Mouse (Mus musculus): ENCODE results near the gene Lmod2.

Lmod2 gene

DNA sequence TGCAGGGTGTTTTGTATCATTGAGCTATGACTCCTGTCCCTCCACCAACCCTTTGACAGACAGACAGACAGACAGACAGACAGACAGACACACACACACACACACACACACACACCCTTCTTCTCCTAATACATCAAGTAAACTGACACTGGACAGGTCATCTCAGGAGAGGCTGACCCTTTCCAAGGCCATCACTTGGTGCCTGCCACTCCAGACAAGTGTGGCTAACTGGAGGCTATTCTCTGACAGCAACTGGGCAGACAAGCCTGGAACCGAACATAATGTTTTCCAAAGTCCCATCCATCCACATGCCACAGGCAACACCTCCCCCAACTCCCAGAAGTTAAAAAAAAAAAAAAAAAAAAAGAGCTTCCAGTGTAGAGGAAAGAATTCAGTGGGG is 4.1 kb downstream of the Lmod2 start:
- DNase-seq (ENCODE audit: low read depth, low spot score): no peak

DNA sequence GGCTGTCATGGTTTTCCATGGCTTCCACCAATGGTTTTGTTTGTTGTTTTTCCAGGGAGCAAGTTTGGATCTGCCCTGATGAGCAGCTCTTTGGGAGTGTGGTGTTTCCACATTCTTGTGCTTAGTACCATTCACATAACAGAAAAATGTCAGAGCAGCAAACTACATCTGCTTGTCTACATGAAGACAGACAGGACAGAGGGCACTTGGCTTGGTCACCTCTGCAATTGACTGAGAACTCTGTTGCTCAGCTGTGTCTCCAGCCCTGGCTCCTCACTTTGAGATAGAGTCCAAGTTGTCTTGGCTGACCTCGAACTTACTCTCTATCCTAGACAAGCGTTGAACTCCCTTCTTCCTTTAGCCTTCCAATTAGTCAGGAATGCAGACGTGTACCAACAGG is 4.8 kb downstream of the Lmod2 start:
- no peak for DNase-seq (ENCODE audit: low read depth, low spot score)

DNA sequence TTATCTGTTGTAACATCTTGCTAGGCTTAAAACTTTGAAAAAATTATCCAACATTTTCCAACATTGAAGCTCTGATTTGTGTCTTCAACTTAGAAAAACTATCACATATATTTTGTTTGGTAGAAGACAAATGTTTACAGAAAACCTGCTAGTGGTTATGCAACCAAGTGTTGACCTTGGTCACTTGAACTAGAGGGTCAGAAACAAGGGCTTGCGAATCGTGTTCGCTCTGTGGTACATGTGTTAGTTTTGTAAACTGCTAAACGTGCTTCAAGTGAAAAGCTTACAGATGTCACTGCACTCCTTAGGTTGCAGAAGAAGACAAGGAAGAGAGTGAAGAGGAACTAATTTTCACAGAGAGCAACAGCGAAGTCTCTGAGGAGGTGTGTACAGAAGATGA is 5.4 kb downstream of the Lmod2 start:
- no peak for DNase-seq (ENCODE audit: low read depth, low spot score)

DNA sequence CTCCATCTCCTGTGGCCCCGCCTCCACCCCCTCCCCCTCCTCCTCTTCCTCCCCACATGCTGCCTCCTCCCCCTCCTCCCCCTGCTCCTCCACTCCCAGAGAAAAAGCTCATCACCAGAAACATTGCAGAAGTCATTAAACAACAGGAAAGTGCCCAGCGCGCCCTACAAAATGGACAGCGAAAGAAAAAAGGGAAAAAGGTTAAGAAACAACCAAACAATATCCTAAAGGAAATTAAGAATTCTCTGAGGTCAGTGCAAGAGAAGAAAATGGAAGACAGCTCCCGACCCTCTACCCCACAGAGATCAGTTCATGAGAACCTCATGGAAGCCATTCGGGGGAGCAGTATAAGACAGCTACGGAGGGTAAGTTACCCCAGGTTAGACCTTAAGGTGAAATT is 6.7 kb downstream of the Lmod2 start:
- no peak for DNase-seq (ENCODE audit: low read depth, low spot score)

DNA sequence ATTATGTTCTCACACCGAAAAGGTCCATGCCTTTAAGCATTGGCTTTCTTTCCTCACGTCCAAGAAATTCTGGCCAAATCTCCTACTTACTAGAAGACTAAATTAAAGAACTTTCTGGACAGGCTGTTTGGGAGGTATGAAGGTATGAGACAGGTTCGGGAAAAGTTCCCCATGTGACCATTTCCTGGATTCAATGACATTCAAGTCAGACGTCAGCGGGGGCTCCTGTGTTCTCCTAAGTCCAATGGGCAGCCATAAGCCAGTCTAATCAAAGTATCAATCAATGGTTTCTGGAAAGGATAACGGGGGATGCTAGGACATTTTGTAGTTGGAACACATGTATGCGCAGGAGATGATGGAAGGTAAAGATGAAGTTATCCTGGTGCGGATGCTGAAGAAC is 8.1 kb downstream of the Lmod2 start:
- no peak for DNase-seq (ENCODE audit: low read depth, low spot score)

DNA sequence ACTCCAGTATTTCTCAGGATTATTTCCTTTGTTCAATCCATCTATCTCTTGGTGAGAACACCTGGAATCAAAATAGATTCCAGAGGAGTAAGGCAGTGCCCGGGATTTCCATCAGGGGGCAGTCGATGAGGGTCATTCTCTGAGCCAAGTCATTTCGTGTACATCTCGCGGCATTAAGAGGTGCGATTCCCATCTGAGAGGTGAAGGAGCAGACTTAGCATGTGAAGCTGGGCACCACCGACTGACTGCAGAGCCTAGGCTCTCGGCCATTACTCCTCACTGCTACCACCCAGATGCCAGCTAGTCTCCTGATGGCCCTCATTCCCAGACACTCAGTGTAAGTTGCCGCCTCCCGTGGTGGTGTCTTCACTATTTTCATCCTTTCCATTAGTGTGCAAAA is 8.9 kb downstream of the Lmod2 start:
- DNase-seq (ENCODE audit: low read depth, low spot score): no peak

DNA sequence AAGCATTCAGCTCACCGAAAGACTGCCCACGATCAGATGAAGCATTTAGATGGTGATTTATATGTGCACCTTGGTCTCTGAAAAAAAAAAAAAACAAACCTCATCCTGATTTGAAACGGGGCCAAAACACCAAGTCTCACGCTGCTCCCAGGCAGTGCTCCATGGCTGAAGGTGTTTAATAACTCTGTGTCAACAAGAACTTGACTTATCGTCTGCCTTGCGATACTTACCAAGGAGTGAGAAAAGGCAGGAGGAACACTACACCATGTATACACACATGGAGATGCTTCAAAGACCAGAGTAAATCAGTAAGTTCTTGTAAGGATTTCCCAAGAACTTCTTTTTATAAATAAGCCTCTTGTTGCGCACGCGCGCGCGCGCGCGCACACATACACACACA is 10.0 kb downstream of the Lmod2 start:
- no peak for DNase-seq (ENCODE audit: low read depth, low spot score)

DNA sequence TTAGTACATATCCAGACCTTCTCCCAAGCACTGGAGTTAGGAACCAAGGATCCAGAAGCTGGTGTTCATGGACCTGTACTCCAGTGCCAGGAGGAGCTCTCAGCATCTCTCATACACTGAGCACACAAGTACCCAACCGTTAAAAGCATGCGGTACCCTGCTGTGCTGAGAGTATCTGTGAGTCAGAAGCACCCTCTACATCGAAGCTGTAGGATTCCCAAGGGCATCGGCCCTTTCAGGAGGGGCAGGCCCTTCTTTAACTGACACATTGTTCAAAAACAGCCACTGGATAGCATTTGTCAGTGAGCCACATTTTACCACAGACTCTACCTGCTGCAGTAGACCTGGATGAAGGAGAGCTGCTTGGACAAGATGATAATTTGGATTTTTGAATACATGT is 10.6 kb downstream of the Lmod2 start:
- DNase-seq (ENCODE audit: low read depth, low spot score): no peak

DNA sequence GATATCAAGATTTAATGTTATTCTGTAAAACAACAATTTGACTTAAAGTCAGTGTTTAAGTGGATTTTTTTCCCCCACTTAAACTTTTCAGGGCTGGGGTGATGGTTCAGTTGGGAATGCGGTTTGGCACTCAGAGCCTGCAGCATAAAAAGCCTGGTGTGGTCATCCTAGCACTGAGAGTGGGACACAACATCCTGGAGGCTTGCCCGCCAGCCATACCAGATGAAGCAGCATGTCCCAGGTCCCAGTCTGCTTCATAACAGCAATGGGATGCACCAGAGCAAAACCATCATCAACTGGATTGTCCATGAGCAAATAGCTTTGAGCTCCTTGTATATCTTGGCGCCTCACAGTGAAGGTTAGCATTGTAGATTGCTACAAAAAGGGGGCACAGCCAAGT is 11.1 kb downstream of the Lmod2 start:
- no peak for DNase-seq (ENCODE audit: low read depth, low spot score)

DNA sequence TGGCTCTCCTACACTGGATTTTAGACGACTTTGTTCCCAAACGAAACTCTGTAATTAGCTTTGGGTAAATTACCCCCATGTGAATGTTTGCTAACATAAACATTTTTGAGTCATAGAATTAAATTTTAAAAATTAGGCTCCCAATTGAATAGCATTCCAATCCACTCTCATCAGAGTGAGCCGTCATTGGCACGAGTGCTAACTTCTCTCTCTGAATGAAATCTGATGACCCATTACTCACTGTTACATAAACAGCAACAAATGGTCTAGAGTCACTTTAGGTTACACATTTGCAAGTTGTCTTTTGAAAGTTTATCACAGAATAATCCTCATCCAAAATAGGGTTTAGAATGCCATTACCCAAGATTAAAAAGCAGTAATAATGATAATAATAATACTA is 12.0 kb downstream of the Lmod2 start:
- DNase-seq (ENCODE audit: low read depth, low spot score): no peak

DNA sequence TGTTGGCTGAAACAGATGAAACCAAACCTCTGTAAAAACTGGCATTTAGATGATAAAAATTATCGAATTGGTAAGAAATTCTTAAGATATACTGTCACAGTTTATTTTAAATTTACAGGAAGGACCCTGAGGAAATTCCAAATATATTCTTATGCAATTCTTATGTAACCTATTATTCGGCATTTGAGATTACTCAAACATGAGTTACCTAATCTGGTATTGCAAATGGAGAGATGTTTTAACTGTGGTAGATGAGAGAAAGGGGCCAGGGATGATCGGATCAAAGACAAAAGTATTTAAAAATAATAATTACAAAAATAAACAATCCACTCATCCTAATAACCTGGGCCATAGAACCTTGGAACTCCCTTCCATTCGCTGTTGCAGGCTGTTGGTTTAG is 12.8 kb downstream of the Lmod2 start:
- DNase-seq (ENCODE audit: low read depth, low spot score): no peak

DNA sequence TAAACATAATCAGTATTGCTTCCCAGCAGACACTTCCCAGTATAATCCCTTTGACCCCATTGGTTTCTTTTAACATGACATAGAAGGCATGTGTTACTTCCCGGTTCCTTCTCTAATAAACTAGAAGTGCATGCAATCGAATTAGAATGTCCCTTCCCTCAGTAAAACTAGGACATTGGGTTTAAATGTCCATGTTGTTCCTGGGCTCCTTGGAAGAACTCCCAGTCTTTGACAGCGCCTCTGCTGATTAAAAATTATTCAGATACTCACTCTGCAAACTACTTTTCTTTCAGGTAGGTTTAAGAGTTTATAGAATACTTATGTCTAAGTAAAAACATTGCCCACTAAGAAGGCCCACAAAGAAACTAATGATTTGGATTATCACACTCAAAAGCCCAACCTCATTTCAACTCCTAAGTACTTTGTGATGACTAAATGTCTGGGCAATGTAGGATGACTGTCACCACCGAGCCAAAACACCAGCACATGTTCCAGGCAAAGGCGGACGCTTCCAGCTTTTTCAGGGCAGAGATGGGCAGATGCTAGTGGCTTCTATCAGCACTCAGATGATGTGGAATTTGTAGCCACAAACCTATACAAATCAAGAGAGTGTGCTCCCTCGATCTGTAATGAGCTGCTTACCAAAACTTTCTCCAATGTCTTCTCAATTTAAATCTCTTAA is 14.7 kb downstream of the Lmod2 start:
- no peak for DNase-seq (ENCODE audit: low read depth, low spot score)

DNA sequence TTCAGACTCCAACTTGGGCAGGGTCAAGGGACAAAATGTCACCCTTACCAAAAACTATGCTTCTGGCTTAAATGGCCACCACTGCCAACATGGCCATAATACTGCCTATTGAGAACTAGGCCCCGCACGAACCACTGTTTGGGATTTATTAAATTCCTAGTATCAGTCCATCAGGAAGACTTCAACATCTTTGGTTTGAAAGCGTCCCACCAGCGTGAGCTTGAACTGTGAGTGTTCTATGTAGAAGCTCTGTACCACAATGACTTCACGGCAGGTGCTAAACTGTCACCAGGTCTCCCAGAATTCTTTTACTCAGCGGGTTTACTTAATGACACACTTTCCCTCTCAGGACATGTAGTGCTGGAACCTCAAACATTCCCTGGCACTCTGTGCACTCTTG is 15.8 kb downstream of the Lmod2 start:
- DNase-seq (ENCODE audit: low read depth, low spot score): no peak

DNA sequence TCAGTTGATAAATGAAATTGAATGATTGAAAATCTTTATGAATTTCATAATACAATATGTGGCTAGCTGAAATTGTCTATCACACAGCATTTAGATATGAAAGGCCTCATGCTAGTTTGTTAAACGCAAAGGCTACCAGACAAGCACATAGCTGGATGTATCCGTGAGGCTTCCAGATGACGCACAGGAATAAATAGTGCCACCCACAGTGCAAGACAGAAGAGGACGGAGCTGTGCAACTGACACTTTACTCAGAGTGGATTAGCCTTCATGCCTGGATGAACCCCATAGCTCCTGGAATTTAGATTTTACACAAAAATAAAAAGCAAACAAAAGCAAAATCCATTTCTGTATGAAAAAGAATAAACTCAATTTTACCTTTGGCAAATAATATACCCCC is 16.4 kb downstream of the Lmod2 start:
- DNase-seq (ENCODE audit: low read depth, low spot score): no peak

DNA sequence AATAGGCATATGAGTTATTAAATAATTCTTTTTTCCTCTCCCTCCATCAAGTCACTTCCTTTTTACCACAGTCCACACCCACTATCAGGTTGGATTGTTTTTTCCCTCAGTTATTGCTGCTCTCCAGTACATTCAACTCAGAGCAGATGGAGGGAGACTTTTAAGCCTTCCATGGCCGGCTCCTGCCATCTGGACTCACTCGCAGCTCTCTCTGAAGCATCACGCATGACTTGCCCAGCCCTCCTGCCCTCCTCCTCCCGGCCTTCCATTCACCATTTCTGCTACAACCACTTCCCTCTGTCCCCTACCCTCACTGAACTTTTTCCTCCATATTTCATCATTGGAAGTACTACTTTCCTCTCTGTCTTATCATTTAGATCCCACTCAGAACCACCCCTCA is 19.2 kb downstream of the Lmod2 start:
- DNase-seq (ENCODE audit: low read depth, low spot score): no peak

DNA sequence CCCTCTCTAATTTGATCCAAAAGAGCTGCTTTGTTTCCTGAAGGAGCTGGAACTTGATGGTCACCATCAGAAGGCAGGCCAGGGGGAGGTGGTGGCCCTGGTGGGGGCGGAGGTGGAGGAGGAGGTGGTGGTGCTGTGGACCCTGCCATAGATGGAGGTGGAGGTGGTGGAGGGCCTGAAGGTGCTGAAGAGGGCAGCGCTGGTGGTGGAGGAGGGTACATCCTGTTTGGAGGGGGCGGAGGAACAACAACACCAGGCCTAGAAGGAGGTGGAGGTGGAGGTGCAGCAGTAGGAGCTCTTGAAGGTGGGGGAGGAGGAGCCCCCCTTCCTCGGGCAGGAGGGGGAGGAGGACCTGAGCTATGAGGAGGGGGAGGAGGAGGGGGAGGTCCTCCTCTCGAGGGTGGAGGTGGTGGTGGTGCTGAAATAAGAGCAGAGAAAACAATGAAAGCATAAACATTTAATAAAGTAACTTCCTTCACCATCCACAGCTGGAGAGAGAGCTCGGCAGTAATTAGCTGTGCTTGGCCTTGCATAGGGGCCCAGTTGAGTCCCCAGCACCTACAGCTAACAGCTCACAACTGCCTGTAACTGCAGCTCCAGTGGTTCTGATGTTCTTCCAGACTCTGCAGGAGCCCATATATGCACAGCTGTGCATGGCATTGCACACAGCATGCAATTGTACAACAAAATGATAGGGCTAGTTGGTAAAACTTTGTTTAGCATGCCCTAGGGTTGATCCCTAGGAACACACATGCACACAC is 21.9 kb downstream of the Lmod2 start:
- no peak for DNase-seq (ENCODE audit: low read depth, low spot score)

DNA sequence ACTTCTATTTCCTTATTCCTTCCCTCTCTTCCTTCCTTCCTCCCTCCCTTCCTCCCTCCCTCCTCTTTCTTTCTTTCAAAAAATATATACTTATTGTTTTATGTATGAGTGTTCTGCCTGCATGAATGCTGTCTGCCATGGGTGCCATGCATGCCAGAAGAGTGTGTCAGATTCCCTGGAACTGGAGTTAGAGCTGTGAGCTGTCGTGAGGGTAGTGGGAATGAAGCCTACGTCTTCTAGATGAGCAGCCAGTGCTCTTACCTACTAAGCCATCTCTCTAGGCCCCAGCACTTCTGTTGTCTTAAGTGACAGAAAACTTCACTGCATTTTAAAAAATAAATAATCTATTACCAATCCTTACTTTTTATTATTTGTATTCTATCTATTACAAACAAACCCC is 23.4 kb downstream of the Lmod2 start:
- DNase-seq (ENCODE audit: low read depth, low spot score): no peak

DNA sequence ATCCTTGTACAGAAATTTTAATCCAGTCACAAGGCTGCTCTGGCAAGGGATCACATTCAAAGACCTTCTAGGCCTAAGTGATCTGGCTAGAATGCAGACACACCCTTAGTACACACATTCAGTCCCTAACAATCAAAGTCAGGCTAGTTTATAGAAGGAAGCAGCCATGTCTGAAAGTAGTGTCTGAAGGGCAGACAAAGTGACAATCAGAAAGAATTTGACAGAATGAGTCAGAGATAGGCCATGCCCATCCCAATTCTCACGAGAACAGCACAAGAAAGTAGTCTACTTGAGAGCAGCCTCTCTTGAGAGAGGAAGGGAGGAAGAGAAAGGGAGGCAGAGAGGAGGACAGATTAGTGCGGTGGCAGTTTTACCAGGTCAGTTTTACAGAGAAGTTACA is 24.5 kb downstream of the Lmod2 start:
- no peak for DNase-seq (ENCODE audit: low read depth, low spot score)

DNA sequence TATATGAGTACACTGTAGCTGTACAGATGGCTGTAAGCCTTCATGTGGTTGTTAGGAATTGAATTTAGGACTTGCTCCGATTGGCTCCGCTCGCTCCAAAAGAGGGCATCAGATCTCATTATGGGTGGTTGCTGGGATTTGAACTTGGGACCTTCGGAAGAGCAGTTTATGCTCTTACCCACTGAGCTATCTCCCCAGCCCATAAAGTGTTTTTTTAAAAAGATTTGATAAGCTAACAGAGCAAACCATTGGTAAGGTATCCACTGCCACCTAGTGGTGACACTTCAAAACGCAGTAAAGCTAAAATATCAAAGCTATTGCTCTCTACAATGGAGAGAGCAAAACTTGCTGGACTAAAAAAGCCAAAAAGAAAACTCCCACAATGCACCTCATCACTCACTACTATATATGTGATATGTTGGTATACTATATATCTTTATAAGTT is 30.0 kb downstream of the Lmod2 start:
- peak; percentile 76 for DNase-seq (ENCODE audit: low read depth, low spot score)

DNA sequence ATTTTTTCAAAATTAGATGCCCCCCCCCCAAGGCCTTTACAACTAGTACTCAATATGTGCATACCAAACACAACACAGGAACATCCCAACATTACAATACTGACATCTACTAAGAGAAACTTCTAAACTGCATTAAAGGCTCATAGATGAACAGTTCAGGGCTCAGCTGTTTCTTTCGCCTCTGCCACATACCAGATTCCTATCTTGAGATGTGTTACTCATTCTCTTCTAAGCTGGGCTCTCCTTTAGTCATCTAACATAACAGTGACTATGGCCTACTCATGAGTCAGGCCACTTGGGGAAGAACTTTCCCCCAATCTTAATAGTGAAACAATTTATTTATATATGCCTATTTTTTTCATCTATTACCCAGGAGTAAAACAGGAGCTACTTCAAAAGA is 30.9 kb downstream of the Lmod2 start:
- DNase-seq (ENCODE audit: low read depth, low spot score): no peak

DNA sequence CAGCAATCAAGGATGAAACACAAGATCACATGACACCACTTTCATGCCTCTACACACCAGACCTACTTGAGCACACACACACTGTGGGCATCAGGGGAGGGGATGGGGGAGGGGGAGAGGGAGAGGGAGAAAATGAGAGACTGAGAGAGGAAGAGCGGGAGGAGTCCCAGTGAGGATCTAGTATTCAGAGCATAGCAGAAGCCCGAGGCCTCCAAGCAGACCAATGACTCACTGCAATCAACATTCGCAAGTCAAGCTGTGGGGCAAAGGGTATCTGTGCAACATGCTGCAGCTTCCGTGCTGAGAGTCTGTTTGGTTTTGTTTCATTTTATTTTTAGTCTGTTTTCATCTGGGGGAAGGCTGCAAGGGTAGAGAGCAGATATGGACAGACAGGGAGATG is 34.5 kb downstream of the Lmod2 start:
- DNase-seq (ENCODE audit: low read depth, low spot score): no peak

DNA sequence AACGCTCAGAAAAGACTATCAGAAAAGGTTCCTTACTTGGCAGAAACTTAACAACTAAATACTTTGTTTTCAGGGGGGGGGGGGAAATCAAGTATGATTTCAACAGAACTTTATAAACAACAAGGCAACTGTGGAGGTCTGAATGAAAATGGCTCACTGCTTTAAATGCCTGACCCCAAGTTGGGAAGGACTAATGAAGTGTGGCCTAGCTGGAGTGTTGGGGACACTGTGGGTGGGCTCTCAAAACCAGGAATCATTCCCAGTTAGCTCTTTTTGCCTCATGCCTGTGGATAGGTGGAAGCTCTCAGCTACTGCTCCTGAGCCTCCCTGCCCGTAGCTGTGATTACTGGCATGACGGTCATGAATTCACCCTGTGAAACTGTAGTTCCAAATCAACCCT is 36.5 kb downstream of the Lmod2 start:
- DNase-seq (ENCODE audit: low read depth, low spot score): no peak

DNA sequence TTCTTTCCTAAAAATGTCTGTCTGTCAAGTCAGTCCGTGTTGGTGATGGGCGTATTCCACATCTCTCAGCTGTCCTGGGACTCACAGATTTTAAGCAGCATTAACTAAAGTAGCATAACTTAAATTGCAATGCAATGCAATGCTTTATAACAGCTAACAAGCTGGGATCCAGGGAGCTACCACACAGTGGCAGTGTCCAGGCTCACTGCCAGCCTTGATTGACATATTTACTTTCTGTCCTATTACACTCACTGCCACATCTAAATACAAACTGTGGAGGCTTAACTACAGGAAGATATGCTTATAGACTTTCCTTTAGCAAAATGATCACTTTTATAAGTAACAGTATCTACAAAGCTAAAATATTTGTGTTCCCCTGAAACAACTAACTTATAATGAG is 38.3 kb downstream of the Lmod2 start:
- no peak for DNase-seq (ENCODE audit: low read depth, low spot score)

DNA sequence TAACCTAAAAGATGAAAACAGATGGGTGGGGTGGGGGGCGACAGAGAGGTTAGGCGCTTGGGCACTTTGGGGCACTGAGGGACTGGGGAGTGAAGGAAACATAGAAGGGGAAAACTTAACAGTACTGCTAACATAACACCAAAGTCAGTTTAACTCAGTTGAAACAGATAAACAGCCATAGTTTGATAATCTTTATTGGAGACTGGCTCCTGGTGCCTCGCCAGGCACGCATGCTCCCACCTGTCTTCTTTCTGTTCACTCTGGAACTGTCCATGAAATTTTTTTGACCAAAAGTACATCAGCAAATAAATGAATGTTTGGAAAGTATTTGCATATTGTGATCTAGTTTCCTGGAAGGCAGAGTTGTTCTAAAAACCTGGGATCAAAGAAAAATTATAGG is 43.7 kb downstream of the Lmod2 start:
- no peak for DNase-seq (ENCODE audit: low read depth, low spot score)

All from mesoderm, embryonic 11.5 days (tissue).